Mouse (Mus musculus) spleen, embryonic (tissue): ENCODE data around the gene Bpifb6.

Experiments
- CTCF ChIA-PET: fragments of 350-600 bp; sonication (Branson Sonifier 250); formaldehyde crosslinking; loops from one replicate; lab custom pipeline; 2022; lab: Charles Lee

Bpifb6 gene

DNA sequence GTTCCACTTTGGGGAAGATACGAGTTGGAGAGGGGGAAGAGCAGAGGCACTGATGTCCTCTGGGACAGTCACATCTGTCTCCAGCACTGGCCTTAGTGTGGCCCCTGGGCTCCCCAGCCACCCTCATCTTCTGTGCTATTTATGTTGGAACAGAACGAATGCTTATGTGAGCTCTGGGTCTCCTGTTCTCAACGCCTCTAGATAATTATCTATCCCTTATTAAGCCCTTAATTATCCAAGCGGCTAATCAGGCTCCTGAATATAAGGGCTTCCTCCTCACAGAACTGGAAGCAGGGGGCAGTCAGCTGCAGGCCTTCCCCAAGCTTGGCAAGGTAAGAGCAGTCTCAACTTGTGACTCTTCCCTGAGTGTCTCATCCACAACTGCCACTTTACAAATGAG lies at the start of gene Bpifb6:
Gene Bpifb6, plus strand, starts transcription at position 301 of the 400 bp plus-strand sequence.
- CTCF ChIA-PET: no interaction called here

DNA sequence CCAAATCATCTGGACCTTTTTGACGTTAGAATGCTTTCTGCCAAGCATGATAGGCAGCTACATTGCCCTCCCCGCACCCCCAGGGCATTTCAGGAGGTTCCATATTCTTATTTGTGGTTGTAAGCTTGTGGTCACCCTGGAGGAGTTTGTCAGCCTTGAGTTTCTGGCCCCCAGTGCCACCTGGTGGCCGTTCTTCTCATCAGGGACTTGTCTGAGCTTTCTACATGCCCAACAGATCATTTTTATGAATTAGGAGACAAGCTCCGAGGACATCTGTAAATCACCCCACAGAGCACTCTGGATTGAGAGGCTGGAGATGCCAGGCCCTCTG lies 49.2 kb upstream of the Bpifb6 start:
- CTCF ChIA-PET: no interaction called here

DNA sequence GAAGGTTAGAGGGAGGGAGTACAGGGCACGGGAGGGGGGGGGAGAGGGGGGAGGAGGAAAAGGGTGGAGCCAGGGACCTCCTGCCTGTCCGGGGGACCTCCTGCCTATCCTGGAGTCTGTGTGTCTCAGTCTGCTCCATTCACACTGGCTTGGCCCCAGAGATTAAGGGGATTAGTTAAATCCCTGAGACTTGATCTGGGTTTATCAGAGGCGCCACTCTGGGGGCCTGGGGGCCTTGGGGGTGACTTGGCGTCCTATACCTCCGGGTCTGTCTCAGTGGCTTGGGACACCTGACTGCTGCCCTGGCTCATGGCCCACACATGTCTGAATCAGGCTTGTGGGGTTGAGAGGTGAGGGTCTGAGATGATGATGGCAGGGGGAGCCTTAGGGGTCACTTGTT lies 46.6 kb upstream of the Bpifb6 start:
- CTCF ChIA-PET: no interaction called here

DNA sequence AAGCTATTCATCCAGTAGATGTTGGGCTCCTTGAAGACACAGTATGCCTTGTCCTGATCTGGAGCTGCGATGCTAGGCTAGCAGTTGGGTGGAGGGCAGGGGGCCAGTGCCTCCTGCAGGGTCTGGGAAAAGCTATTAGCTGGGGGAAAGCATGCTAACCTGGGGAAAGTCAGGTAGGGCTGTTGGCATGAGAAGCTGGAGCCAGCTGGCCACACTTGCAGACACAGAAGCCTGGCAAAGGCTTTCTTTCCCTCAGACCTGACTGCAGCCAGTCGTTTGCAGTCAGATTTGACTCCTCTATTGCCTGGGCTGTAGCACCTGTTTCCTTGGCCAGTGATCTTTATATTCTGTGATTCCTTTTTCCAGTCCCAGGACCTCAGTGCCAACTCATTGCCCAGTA lies 40.6 kb upstream of the Bpifb6 start:
- CTCF ChIA-PET: no interaction called here

DNA sequence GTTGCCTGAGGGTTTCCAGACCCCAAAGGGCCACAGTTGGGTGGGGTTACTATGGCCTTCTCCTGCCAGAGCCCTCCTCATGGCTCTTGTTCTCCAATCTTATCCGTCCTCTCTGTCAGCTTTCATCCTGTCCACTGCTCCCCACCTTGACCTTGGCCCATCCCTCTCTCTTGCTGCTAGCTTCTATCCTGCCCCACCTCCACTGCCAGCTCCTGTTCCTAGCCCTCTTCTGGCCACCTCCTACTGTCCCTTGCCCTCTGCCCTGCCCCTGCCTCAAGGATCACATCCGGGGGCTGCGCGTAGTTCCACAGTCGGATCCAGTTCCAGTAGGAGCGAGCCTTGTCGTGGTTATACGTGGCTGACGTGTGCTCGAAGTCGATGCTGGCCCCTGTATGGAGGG lies 39.9 kb upstream of the Bpifb6 start:
- CTCF ChIA-PET: no interaction called here

DNA sequence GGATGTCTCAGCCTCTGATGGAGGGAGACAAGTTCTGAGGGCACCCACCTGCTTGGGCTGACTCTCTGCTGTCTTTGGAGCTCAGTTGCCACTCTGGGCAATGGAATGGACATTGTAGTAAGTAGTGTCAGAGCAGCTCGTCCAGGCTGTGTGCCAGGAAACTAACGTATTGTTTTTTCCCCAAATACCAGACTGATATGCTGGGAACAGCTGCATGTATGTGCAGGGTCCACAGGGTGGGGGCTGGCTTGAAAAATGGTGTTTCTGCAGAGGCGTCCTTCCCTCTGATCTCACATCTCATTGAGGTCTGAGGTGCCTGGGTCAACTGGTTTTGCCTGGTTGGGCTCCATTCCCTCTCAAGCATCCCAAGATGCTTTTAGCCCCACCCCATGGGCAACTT lies 39.5 kb upstream of the Bpifb6 start:
- CTCF ChIA-PET: no interaction called here

DNA sequence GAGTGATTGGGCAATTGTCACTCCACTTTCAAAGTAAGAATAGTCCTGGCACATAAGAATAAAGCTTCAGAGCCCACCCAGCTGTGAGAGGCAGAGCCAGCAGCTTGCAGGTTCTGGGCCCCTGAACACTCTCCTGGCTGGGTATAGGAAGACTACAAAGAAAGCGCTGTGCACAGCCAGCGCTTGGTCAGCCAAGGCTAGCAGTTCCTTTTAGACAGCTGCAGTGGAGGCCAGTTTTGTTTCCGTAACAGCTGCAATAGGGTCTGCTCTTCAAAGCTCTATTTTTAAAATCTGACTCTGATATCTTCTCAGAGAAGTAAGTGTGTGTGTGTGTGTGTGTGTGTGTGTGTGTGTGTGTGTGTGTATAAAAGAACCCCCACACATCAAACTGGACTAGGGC lies 38.2 kb upstream of the Bpifb6 start:
- CTCF ChIA-PET: no interaction called here

DNA sequence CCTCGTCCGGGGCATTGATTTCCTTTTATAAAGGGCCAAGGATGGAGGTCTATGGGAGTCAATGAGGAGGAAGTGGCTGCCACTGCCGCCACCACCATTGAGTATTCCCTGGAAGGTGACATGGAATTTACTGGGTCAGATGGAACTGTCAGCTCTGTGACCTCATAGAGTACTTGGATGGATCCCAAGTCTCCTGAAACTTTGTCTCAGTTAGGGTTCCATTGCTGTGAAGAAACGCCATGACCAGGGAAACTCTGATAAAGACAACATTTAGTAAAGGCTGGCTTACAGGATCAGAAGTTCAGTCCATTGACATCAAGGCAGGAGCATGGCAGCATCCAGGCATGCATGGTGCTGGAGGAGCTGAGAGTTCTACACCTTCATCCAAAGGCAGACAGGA lies 29.2 kb upstream of the Bpifb6 start, which contains the start of gene Sun5:
Gene Sun5, minus strand, starts transcription at position 101 of the 400 bp plus-strand sequence.
- CTCF ChIA-PET: no interaction called here

DNA sequence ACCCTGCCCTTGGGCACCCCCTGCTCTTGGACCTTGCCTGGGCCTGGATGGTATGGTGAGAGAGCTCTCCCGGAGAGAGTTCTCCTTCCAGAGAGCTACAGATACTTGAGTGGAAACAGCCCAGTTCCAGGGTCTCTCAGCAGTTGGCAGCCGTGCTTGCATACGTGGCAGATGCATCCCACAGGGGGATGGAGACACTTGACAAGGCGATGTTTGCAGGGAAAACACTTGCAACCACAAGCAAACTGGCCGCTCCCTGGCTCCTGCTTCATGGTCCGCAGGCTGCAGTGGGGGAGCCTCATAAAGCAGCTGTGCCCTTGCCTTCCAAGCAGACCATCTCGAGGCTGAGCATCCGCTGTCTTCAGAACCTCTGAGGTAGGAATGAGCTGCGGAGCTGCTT lies 25.4 kb upstream of the Bpifb6 start, which contains the start of gene Bpifb2:
Gene Bpifb2, plus strand, starts transcription at position 301 of the 400 bp plus-strand sequence.
- CTCF ChIA-PET: no interaction called here

DNA sequence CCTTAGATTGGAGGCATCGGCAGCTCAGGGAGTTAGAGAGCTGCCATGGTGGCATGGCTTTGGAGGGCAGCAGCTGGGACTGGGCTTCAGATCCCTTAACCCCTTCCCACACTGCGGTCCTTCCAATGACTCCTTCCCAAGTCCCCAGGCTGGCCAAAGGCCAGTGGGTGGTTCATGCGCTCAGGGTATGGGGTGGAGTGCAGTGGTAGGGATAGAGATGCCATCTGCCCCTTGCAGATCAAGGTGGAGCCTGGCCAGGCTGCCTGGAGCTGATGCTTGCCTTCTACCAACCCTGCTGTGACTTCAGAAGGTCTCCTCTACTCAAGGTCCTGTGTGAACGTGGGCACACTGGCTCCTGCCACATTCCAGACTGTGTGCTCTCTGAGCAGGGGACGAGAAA lies 1.1 kb upstream of the Bpifb6 start:
- CTCF ChIA-PET: no interaction called here

DNA sequence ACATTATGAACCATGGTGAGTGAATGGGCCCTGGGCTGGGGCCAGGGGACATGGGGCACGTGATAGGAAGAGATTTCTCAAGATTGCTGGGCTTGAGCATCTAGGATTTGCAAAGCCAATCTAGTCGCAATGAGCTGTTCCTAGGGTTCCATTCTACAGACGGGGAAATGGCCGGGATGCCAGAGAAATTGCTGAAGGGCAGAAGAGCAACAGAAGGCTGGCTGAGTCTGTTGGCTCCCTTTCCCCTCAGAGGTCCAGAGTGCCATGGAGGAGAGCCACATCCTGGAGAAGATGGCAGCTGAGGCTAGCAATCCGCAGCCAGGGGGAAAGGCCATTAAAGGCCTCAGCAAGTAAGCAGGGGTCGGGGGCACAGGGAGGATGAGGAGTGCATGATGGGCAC lies 2.5 kb downstream of the Bpifb6 start:
- CTCF ChIA-PET: no interaction called here

DNA sequence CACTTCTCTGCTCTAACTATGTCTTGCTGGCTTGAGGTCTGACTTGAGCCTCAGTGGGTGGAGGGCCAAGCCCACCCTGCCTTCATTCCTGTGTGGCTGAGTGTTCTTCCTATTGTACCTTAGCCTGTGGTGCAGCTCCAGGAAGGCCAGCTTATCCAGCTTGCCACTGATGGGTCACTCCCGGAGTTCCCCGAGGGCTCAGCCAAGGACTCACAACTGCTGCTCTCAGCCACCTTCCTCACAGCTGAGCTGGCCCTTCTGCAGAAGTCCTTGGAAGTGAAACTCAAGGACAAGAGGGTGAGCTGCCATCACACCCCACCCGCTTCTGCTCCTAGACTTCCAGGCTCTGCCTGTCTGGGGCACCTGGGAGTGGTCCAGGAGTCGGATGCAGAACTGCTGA lies 6.4 kb downstream of the Bpifb6 start:
- CTCF ChIA-PET: no interaction called here

DNA sequence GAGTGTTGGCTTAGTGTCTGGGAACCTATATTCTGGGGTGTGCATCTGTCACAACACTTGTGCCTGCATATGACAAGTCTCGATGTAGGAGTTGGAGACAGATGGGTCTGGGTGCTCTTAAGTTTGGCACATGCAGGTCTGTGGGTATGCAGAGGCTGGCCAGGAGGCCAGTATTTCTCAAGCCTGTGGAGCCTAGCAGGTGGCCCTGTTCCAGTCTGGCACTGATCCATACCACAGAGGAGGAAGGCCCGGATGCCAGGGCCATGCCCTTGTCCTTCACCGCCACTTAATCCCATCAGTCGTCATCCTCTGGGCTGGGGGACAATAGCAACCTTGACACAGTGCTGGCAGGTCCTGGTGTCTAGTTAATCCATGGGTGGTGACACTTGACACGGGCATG lies 14.0 kb downstream of the Bpifb6 start:
- CTCF ChIA-PET: no interaction called here

DNA sequence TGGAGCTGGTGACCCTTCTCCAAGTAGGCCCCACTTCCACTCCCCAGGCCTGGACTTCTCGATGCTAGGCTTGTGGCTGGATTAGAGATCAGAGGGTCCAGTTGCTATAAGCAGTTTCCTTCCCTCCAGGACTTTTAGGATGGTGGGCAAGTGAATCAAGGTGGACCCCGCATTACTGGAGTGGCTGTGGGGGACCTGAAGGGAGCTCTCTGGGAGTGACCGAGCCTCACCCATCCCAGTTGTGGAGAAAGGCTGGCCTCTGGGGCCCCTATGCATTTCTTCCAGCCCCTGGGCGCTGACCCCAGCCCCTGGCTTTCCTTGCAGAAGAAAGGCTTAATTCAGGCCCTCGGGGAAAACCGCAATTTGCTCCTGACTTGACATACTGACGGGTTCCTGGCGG lies 17.7 kb downstream of the Bpifb6 start, which contains the start of gene Bpifb3:
Gene Bpifb3, plus strand, starts transcription at position 301 of the 400 bp plus-strand sequence.
- CTCF ChIA-PET: interaction anchor here (0.6 kb wide), 1 partner anchor 36 kb away, joined by 4 read pairs; no protein-coding TSS in a partner anchor

DNA sequence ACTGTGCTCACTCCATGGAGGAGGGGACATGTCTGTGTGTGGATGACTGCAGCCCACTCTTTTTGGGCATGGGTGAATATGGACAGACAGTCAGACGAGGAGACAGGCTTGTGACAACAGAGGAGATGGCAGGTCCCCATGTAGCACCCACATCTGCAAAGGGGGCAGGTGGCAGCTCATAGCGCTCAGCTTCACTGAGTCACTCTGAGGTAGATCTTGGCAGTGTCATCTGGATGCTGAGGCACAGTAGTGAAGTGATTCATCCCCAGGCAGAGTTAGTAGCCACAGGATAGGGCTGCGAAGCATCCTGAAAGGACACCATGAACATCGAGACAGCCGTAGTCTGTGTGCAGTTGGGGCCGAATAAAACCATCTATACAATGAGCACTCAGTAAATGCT lies 21.1 kb downstream of the Bpifb6 start:
- CTCF ChIA-PET: no interaction called here

DNA sequence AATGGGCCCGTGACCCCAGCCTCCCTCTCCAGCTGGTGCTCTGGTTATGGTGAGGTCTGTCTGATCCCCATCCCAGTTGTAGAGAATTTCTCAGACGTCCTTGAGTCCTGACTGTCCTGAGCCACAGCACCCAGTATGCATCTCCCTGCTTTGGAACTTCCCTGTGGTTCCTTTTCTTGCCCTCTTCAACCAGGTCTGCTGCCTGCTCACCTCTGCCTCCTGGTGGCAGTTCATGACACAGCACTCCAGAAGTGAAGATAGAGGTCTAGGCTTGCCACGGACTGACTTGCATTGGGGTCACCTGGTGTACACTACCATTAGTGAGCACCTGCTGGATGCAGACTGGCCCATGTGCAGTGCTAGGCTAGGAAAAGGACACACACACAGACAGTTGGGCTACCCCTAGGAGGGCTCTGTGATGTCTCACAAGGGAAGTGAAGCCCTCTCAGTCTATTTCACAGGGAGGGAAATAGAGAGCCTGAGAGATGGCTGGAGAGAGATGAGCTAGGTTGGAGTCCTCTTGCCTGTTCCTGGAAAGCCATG lies 29.8 kb downstream of the Bpifb6 start:
- CTCF ChIA-PET: no interaction called here

DNA sequence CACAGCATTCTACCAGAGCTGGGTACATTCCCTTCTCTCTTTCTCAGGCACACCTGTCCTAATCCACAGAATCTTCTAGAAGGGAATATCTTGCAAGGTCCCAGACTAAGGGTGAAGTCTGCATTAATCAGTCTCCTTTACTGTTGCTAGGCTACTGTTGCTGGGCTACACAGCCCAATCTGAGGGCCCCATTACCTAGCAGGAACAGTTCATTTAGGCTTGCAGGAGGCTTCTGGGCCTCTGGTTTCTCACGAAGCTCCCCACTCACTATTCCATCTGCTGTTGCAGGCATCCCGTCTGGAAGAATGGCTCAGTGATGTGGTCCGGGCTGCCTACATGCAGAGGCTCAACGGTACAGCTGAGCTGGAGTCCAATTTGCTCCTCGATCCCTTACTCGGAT lies 30.9 kb downstream of the Bpifb6 start:
- CTCF ChIA-PET: interaction anchor here (0.6 kb wide), 1 partner anchor 144 kb away, joined by 7 read pairs; no protein-coding TSS in a partner anchor

DNA sequence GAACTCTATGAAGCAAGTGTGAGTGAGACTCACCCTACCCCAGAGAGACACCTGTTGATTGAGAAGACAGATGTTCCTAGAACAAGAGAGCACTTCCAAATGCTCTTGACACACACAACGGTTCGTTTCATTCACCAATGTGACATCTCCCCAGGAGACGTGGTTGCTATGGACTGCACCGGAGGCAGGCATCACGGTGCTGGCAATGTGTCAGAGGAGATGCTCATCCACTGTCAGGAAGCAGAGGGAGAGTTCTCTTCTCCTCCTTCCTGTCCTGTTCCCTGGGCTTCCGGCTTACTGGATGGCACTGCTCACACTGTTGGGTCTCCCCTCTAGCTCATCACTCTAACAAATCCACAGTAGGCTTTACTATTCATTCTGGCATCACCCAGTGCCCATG lies 33.1 kb downstream of the Bpifb6 start:
- CTCF ChIA-PET: no interaction called here

DNA sequence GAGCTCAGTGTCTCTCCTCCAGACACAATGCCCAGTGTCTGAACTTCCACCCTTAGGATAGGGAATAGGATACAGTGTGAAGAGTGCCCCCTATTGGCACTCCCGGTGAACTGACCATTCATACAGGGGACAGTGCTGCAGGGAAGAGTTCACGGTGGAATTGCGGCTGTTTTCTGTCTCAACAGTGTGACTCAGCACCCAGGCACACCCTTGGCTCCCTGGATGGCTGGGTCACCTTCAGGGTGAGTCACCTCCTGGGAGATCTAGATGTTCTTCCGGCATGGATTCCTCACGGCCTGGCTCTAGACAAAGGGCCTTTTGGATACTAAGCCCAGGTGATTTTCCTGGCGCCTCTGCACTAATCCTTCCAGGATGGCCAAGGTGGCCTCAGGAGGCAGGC lies 35.2 kb downstream of the Bpifb6 start:
- CTCF ChIA-PET: no interaction called here

DNA sequence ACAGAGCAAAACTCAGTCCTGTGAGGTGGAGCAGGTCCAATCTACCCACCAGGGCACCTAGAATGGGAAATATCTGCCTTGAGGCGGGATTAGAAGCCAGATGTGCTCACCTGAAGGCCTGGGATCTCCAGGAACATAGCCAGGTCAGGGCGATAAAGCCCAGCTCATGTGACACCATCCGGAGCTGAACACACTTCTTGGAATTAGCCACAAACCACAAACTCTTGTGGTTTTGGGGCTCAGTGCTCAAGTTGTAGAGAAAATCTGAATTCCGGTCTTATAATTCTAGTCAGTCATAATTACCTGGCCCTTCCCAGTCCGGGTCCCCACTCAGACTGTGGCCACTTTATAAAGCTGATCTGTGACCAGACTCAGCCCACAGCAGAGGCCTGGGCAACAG lies 37.7 kb downstream of the Bpifb6 start, which contains the start of gene Bpifb4:
Gene Bpifb4, plus strand, starts transcription at position 370 of the 400 bp plus-strand sequence.
- CTCF ChIA-PET: no interaction called here

DNA sequence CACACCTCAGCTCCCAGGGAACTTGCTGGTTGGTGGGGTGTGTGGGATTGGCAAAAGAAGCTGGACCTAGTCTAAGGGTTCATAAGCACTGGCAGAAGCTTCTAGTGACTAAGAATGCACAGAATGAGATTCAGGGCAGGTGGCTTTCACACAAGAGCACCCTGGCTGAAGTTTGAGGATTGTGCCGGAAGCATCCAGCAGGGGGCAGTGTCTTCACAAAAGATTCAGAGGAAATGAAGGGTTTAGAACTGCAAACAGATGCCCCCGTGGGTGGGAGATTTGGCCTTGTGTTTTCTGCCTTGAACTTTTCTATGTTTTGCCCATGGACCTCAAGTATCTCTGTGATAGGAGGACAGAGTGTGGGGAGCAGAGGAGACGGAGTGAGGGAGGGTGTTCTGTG lies 43.3 kb downstream of the Bpifb6 start:
- CTCF ChIA-PET: no interaction called here

DNA sequence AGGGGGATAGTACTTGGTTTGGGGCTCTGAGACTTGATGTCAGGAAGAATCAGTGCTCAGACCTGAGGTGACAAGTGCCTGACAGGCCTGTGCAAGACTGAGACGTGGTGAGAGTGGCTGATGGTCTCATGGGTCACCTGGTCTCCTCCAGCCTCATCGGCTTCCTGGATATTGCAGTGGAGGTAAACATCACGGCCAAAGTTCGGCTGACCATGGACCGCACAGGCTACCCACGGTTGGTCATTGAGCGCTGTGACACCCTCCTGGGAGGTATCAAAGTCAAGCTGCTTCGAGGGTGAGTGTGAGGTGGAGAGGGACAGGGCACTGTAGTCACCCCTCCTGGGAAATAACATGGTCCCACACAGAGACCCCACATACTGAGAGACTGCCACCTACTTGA lies 44.4 kb downstream of the Bpifb6 start:
- CTCF ChIA-PET: no interaction called here

DNA sequence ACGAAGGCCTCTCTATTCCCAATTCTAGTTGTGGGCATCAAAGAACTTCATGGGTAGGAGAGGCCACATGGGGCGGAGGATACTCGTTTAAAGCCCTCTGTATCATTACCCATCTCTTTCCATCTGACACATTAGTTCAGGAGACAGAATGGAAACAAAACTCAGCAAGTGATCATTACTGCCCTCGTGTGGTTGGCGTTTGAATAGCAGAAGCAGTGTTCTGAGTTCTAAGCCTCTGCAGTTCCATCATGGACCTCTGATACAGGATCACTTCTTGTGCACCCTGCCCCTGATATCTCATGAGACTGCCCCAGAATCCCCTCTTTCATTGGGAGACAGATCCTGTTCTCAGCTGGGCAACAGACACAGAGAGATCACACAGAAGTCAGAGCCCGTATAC lies 52.7 kb downstream of the Bpifb6 start:
- CTCF ChIA-PET: no interaction called here

DNA sequence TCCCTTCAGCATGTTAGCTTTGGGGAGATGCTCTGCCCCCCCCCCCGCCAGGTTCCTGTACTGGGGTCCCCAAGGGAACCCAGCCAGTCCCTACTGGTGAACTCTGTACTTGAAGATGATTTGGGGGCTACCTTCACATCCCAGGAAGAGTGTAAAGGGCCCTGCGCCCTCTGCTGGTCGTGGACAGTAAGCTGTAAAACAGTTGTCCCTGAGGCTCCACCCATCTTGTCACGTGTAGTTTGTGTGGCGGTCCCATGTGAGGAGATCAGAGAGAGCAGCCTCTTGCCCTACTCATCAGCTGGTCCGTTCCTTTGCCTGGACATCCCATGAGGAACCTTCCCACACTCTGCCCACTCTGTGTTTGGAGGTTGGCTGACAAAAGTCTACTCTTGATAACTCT lies 53.6 kb downstream of the Bpifb6 start:
- CTCF ChIA-PET: interaction anchor here (0.6 to 0.7 kb wide), 3 partner anchors 36 to 1265 kb away, joined by 3 to 4 read pairs (median 4); no protein-coding TSS in a partner anchor
